Mouse (Mus musculus): ENCODE measurements around the gene Itpripl2. TPM values are rescaled to one million over a fixed set of nuclear protein-coding genes. Genes with fewer than 3 reads are reported as not detected.

Itpripl2 gene
- 1 to 10 TPM; 3.4 to 7.7 (median 4.9) TPM for total RNA-seq (2022)

GRCm38 (mm10) chr7:118491431-118492147 lies at the start of gene Itpripl2:
Gene Itpripl2 (minus strand): TSS chr7:118491975.
- DNase-seq (ENCODE audit: low spot score in 2 of 2), result no peak

GRCm38 (mm10) chr7:118535076-118535475 lies 43.3 kb upstream of the Itpripl2 start:
- no peak for DNase-seq (ENCODE audit: low spot score in 2 of 2)

GRCm38 (mm10) chr7:118534326-118534725 lies 42.6 kb upstream of the Itpripl2 start:
- no peak for DNase-seq (ENCODE audit: low spot score in 2 of 2)

- DNase-seq (ENCODE audit: low spot score in 2 of 2), result peak; percentile 95 to 97
These were observed 41.4 kb upstream of the Itpripl2 start, which contains the start of gene Coq7 for GRCm38 (mm10) chr7:118533178-118533578. Gene Coq7 (minus strand): TSS chr7:118533356.

GRCm38 (mm10) chr7:118532519-118533177 lies 40.9 kb upstream of the Itpripl2 start:
- DNase-seq (ENCODE audit: low spot score in 2 of 2), result peak; percentile 97

GRCm38 (mm10) chr7:118526967-118527366 lies 35.2 kb upstream of the Itpripl2 start:
- no peak for DNase-seq (ENCODE audit: low spot score in 2 of 2)

GRCm38 (mm10) chr7:118522077-118522476 lies 30.3 kb upstream of the Itpripl2 start:
- no peak for DNase-seq (ENCODE audit: low spot score in 2 of 2)

- no peak for DNase-seq (ENCODE audit: low spot score in 2 of 2)
These were observed 27.9 kb upstream of the Itpripl2 start for GRCm38 (mm10) chr7:118519661-118520060.

GRCm38 (mm10) chr7:118518687-118519086 lies 26.9 kb upstream of the Itpripl2 start:
- DNase-seq (ENCODE audit: low spot score in 2 of 2), result peak; percentile 38 to 61

- no peak for DNase-seq (ENCODE audit: low spot score in 2 of 2)
These were observed 26.0 kb upstream of the Itpripl2 start for GRCm38 (mm10) chr7:118517819-118518218.

GRCm38 (mm10) chr7:118508556-118508955 lies 16.8 kb upstream of the Itpripl2 start:
- no peak for DNase-seq (ENCODE audit: low spot score in 2 of 2)

GRCm38 (mm10) chr7:118503844-118504243 lies 12.1 kb upstream of the Itpripl2 start:
- DNase-seq (ENCODE audit: low spot score in 2 of 2), result no peak

GRCm38 (mm10) chr7:118502333-118502732 lies 10.6 kb upstream of the Itpripl2 start:
- no peak for DNase-seq (ENCODE audit: low spot score in 2 of 2)

- no peak for DNase-seq (ENCODE audit: low spot score in 2 of 2)
These were observed 8.1 kb upstream of the Itpripl2 start for GRCm38 (mm10) chr7:118499784-118500435.

- DNase-seq (ENCODE audit: low spot score in 2 of 2), result no peak
These were observed 7.4 kb upstream of the Itpripl2 start for GRCm38 (mm10) chr7:118498984-118499783.

GRCm38 (mm10) chr7:118494892-118495579 lies 3.3 kb upstream of the Itpripl2 start:
- DNase-seq (ENCODE audit: low spot score in 2 of 2), result no peak

GRCm38 (mm10) chr7:118493892-118494291 lies 2.1 kb upstream of the Itpripl2 start:
- no peak for DNase-seq (ENCODE audit: low spot score in 2 of 2)

- no peak for DNase-seq (ENCODE audit: low spot score in 2 of 2)
These were observed 927 bp downstream of the Itpripl2 start for GRCm38 (mm10) chr7:118490666-118491430.

- DNase-seq (ENCODE audit: low spot score in 2 of 2), result no peak
These were observed 1.8 kb downstream of the Itpripl2 start for GRCm38 (mm10) chr7:118489706-118490665.

Data from layer of hippocampus, adult 8-10 months (tissue).